Mouse (Mus musculus): ENCODE data around the gene Kcnk5. TPM values are rescaled to one million over a fixed set of nuclear protein-coding genes. Genes with fewer than 3 reads are reported as not detected.

The Kcnk5 gene
- polyA plus RNA-seq, 1 experiment from 2014 or later, result 9.1 TPM

DNA sequence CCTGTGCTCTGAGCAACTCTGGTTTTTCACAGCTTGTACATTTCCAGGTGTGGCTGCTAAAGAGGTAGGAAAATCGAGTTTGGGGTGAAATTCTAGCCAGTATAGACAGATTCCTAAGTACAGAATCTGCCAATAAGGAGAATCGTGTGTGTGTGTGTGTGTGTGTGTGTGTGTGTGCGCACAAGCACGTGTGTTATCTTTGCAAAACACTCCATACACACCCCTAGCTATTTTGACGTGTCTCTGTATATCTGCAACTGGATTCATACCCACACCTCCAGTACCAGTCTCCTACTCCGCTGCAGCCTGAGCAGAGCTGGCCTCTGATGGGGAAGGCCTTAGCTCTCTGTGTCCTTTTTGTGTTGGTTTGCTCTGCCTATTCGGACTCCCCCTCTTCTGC, 28.3 kb upstream of the Kcnk5 start:
- WGBS, result 88% methylated on average over 7 of the region's 7 CpGs
- H3K9ac ChIP-seq (ENCODE audit: low read length), result no peak overlapping the region
- ATAC-seq (ENCODE audit: insufficient read depth, low FRiP score, low TSS enrichment) (no peak), DNase-seq (ENCODE audit: low spot score) (no peak)
- H3K27me3 ChIP-seq (ENCODE audit: control insufficient read depth, insufficient read depth, low read length), result no peaks in the 10 kb centered on the region
- H3K4me3 ChIP-seq (ENCODE audit: low read depth, low read length), result no peak overlapping the region
- H3K9me3 ChIP-seq (ENCODE audit: control insufficient read depth, low read length), result no peaks in the 10 kb centered on the region
- no peak overlapping the region for H3K27ac ChIP-seq (ENCODE audit: low read depth, low read length)
- H3K4me1 ChIP-seq (ENCODE audit: control insufficient read depth, insufficient read depth, low read length), result peaks cover 5% of the 10 kb centered on the region; the same call in 1 of the 2 replicates
- no peak overlapping the region for H3K4me2 ChIP-seq (ENCODE audit: low read depth)
- no peaks in the 10 kb centered on the region for H3K36me3 ChIP-seq (ENCODE audit: control insufficient read depth, insufficient read depth, low read length)

DNA sequence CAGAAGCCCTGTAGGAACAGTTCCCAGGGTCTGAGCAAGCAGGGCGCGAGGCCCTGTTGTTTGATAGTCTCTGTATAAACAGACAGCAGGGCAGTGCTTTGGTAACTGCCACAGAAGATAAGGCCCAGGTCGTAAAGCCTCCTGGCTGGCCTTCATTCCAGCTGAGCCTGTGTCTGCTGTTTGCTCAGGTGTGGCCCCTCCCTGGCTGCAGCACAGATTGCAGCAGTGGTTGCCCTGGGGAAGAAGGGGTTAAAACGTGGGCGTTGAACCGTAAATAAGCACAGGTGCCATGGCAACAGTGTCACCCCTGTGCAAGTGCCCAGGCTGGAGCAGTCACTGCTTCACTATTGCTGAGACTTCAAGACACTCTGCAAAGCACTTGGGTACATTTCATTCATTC, 26.8 kb upstream of the Kcnk5 start:
- Histone ChIP-seq H3K36me3 (ENCODE audit: control insufficient read depth, insufficient read depth, low read length) (no peaks in the 10 kb centered on the region), H3K27ac (ENCODE audit: low read depth, low read length) (no peak overlapping the region), H3K9me3 (ENCODE audit: control insufficient read depth, low read length) (no peaks in the 10 kb centered on the region), H3K4me2 (ENCODE audit: low read depth) (no peak overlapping the region), H3K4me3 (ENCODE audit: low read depth, low read length) (no peak overlapping the region), H3K4me1 (ENCODE audit: control insufficient read depth, insufficient read depth, low read length) (peaks cover 5% of the 10 kb centered on the region; the same call in 1 of the 2 replicates), H3K9ac (ENCODE audit: low read length) (no peak overlapping the region), H3K27me3 (ENCODE audit: control insufficient read depth, insufficient read depth, low read length) (no peaks in the 10 kb centered on the region)
- DNase-seq (ENCODE audit: low spot score) (peak; percentile 51), ATAC-seq (ENCODE audit: insufficient read depth, low FRiP score, low TSS enrichment) (0 out of 2 replicates have a peak, but pooled peaks have one; percentile 35)
- WGBS, result 15% methylated on average over 6 of the region's 6 CpGs

DNA sequence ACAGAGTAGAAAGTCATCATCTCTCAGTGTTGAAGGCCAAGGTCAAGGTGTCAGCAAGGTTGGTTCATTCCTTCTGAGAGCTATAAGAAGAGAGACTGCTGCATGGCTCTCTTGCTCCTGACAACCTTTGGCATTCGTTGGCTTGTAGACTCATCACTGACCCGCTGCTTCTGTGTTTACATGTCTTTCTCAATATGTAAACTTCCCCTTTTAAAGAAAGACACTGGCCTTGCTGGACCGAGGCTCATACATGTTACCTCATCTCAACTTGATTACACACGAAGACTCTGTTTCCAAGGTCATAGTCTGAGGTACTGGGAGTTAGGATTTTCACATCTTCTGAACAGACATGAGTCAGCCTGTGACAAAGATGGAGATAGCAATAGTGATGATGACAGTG, 24.1 kb upstream of the Kcnk5 start:
- Histone ChIP-seq H3K27ac (ENCODE audit: low read depth, low read length) (no peak overlapping the region), H3K27me3 (ENCODE audit: control insufficient read depth, insufficient read depth, low read length) (no peaks in the 10 kb centered on the region), H3K9me3 (ENCODE audit: control insufficient read depth, low read length) (no peaks in the 10 kb centered on the region), H3K9ac (ENCODE audit: low read length) (no peak overlapping the region), H3K36me3 (ENCODE audit: control insufficient read depth, insufficient read depth, low read length) (no peaks in the 10 kb centered on the region), H3K4me2 (ENCODE audit: low read depth) (no peak overlapping the region), H3K4me1 (ENCODE audit: control insufficient read depth, insufficient read depth, low read length) (peaks cover 5% of the 10 kb centered on the region; the same call in 1 of the 2 replicates), H3K4me3 (ENCODE audit: low read depth, low read length) (no peak overlapping the region)
- DNase-seq (ENCODE audit: low spot score) (no peak), ATAC-seq (ENCODE audit: insufficient read depth, low FRiP score, low TSS enrichment) (no peak)
- 87% methylated on average over 4 of the region's 4 CpGs for WGBS

DNA sequence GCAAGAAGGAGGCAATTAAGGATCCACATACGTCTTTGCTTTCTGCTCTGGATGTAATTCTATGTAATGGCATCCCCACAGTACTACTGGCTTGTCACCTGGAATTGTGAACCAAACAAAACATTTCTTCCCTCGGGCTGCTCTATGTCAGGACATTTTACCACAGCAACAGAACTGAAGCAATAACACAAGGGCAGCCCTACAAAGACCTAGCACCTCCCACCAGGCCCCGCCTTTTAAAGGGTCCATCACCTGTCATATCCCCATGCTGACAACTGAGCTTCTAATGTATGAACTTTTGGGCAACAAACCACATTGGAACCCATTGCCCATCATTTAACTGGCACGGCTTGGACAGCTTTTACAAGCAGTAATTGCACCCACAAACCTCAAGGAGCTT, 21.7 kb upstream of the Kcnk5 start:
- H3K27me3 ChIP-seq (ENCODE audit: control insufficient read depth, insufficient read depth, low read length), result no peaks in the 10 kb centered on the region
- DNase-seq (ENCODE audit: low spot score) (no peak), ATAC-seq (ENCODE audit: insufficient read depth, low FRiP score, low TSS enrichment) (no peak)
- no peak overlapping the region for H3K4me3 ChIP-seq (ENCODE audit: low read depth, low read length)
- H3K4me2 ChIP-seq (ENCODE audit: low read depth), result no peak overlapping the region
- H3K27ac ChIP-seq (ENCODE audit: low read depth, low read length), result no peak overlapping the region
- peaks cover 2% of the 10 kb centered on the region; the same call in 1 of the 2 replicates for H3K4me1 ChIP-seq (ENCODE audit: control insufficient read depth, insufficient read depth, low read length)
- WGBS, result 58% methylated on average over 4 of the region's 4 CpGs
- no peaks in the 10 kb centered on the region for H3K36me3 ChIP-seq (ENCODE audit: control insufficient read depth, insufficient read depth, low read length)
- H3K9me3 ChIP-seq (ENCODE audit: control insufficient read depth, low read length), result no peaks in the 10 kb centered on the region
- no peak overlapping the region for H3K9ac ChIP-seq (ENCODE audit: low read length)

DNA sequence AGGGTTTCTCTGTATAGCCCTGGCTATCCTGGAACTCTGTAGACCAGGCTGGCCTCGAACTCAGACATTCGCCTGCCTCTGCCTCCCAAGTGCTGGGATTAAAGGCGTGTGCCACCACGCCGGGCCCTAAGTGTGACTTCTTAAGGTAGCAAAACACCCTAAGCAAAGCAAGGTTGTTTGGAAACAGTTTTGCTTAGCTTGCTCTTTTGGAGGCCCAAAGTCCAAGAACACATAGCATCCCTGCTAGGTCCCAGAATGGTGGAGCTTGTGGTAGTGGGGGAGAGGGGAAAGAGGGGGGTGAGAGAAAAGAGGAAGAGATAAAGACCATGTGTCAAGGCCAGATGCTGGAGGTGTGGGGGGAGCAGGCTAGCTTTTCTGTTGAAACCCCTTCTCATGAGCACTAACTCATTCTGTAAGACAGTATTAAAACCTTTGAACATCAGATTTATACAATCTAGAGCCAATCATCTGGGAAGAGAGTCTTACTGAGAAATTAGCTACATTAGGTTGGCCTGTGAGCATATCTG, 21.1 kb upstream of the Kcnk5 start:
- DNase-seq (ENCODE audit: low spot score) (no peak), ATAC-seq (ENCODE audit: insufficient read depth, low FRiP score, low TSS enrichment) (no peak)
- H3K27ac ChIP-seq (ENCODE audit: low read depth, low read length), result no peak overlapping the region
- no peak overlapping the region for H3K4me3 ChIP-seq (ENCODE audit: low read depth, low read length)
- H3K36me3 ChIP-seq (ENCODE audit: control insufficient read depth, insufficient read depth, low read length), result no peaks in the 10 kb centered on the region
- no peaks in the 10 kb centered on the region for H3K4me1 ChIP-seq (ENCODE audit: control insufficient read depth, insufficient read depth, low read length)
- WGBS, result 95% methylated on average over 5 of the region's 5 CpGs
- H3K9me3 ChIP-seq (ENCODE audit: control insufficient read depth, low read length), result no peaks in the 10 kb centered on the region
- no peak overlapping the region for H3K4me2 ChIP-seq (ENCODE audit: low read depth)
- no peak overlapping the region for H3K9ac ChIP-seq (ENCODE audit: low read length)
- no peaks in the 10 kb centered on the region for H3K27me3 ChIP-seq (ENCODE audit: control insufficient read depth, insufficient read depth, low read length)

DNA sequence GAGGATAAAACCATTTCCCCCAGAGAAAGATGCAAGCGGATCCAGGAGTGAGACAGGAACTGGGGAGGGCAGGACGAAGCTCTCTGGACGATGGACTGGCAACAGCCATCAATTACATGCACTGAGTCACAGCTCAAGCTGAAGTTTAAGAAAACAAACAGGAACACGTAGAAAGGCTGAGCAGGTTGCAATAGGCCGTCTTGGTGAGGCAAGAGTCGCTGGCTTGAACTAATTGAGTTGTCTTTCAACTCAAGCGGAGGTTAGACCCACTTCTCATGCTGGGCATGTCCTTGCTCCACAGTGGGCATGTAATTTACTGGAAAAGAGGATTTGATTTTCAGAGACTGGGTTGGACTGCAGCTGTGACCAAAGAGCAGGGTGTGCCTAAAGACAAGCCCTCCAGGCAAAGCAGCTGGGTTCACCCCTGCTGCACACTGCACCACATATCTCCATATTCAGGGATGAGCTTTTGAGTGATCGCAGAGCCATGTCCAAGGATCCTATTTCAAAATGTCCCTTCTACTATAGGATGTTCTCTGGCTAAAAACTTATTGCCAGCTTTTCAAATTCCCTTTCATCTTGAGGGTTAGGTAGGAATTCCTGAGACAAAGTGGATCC, 19.6 kb upstream of the Kcnk5 start:
- ATAC-seq (ENCODE audit: insufficient read depth, low FRiP score, low TSS enrichment), result no peak
- Histone ChIP-seq H3K4me1 (ENCODE audit: control insufficient read depth, insufficient read depth, low read length) (no peaks in the 10 kb centered on the region), H3K27ac (ENCODE audit: low read depth, low read length) (no peak overlapping the region), H3K9me3 (ENCODE audit: control insufficient read depth, low read length) (no peaks in the 10 kb centered on the region), H3K4me3 (ENCODE audit: low read depth, low read length) (no peak overlapping the region), H3K4me2 (ENCODE audit: low read depth) (no peak overlapping the region), H3K9ac (ENCODE audit: low read length) (no peak overlapping the region), H3K27me3 (ENCODE audit: control insufficient read depth, insufficient read depth, low read length) (no peaks in the 10 kb centered on the region), H3K36me3 (ENCODE audit: control insufficient read depth, insufficient read depth, low read length) (no peaks in the 10 kb centered on the region)
- WGBS, result 51% methylated on average over 8 of the region's 8 CpGs
- no peak for DNase-seq (ENCODE audit: low spot score)

DNA sequence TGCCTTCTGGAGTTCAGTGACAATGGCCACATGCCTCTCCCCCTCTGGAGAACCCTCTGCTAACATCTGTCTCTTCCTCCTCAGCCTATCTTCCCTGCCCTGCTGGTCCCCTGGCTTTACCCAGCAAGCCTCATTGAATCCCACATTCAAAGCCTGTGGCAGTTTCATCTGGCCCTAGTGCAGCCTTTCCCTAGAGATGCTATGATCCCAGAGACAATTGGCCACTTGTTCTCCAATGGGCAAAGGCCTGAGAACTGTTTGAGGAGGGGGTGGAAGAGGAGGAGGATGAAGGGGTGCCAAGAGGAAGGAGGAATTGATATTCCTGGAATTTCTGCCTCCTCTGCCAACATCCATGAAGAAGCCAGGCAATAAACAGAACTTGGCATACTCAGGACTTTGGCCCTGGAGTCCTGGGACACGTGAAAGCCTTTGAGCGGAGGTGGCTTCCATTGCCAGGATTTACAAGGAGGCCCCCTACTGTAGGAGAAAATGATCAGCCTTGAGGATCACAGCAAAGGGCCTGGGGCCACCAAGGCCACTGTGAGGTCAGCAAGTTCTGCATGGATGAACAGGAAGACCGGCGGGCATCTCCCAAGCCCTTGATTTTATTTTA, 11.6 kb upstream of the Kcnk5 start:
- Histone ChIP-seq H3K27ac (ENCODE audit: low read depth, low read length) (no peak overlapping the region), H3K27me3 (ENCODE audit: control insufficient read depth, insufficient read depth, low read length) (no peaks in the 10 kb centered on the region), H3K4me3 (ENCODE audit: low read depth, low read length) (no peak overlapping the region), H3K4me2 (ENCODE audit: low read depth) (no peak overlapping the region), H3K9me3 (ENCODE audit: control insufficient read depth, low read length) (no peaks in the 10 kb centered on the region), H3K9ac (ENCODE audit: low read length) (no peak overlapping the region), H3K4me1 (ENCODE audit: control insufficient read depth, insufficient read depth, low read length) (no peaks in the 10 kb centered on the region), H3K36me3 (ENCODE audit: control insufficient read depth, insufficient read depth, low read length) (no peaks in the 10 kb centered on the region)
- WGBS, result 81% methylated on average over 4 of the region's 4 CpGs
- DNase-seq (ENCODE audit: low spot score) (no peak), ATAC-seq (ENCODE audit: insufficient read depth, low FRiP score, low TSS enrichment) (no peak)

DNA sequence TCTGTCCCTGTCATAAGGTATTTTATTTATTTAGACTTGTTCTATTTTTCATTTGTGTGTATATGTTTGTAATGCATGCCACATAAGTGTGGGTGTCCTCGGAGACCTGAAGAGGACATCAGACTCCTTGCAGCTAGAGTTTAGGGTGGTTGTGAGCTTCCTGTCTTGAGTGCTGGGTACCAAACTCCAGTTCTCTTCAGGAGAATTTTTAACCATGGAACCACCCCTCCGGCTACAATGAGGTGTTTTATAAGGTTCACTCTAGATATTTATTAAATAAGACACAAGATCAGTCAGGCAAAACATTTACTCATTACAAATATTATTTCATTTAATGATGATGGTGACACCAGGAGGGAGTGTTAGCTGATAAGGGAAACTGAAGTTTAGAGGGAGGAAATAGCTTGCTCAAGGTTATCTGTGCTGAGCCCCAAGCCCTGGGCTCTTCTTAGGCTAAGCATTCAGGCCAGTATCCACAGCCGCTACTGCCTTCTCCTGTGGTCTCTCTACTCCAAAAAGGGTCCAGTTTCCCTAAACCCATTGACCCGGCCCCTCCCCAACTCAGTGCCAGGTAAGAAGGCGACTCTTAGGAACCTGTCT, 9.6 kb upstream of the Kcnk5 start:
- 91% methylated on average over 5 of the region's 5 CpGs for WGBS
- no peak for ATAC-seq (ENCODE audit: insufficient read depth, low FRiP score, low TSS enrichment)
- H3K27me3 ChIP-seq (ENCODE audit: control insufficient read depth, insufficient read depth, low read length), result no peaks in the 10 kb centered on the region

DNA sequence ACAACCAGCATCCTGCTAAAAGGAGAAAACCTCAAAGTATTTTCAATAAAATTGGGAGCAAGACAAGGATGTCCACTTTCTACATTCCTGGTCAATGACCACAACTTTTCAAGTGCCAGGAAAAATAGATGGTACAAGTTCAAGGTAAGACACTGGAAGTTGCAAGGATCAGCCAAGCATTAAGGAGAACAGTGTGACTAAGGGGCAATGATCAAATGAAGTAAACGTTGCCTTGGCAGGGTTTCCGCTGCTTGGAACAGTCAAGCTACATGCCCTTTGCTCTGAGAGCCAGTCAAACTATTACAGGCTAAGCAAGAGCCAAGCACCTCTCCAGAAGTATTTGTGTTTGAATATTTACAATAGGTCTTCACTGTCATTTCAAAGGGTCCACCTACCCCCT, 8.1 kb upstream of the Kcnk5 start:
- WGBS, result 86% methylated on average over 2 of the region's 2 CpGs
- no peak for DNase-seq (ENCODE audit: low spot score)
- no peak for ATAC-seq (ENCODE audit: insufficient read depth, low FRiP score, low TSS enrichment)

More for the DNA sequence above, 9.6 kb upstream of the Kcnk5 start:
- no peak overlapping the region for H3K4me3 ChIP-seq (ENCODE audit: low read depth, low read length)
- H3K36me3 ChIP-seq (ENCODE audit: control insufficient read depth, insufficient read depth, low read length), result no peaks in the 10 kb centered on the region
- H3K9me3 ChIP-seq (ENCODE audit: control insufficient read depth, low read length), result no peaks in the 10 kb centered on the region
- H3K9ac ChIP-seq (ENCODE audit: low read length), result no peak overlapping the region
- H3K4me2 ChIP-seq (ENCODE audit: low read depth), result no peak overlapping the region
- no peaks in the 10 kb centered on the region for H3K4me1 ChIP-seq (ENCODE audit: control insufficient read depth, insufficient read depth, low read length)
- no peak overlapping the region for H3K27ac ChIP-seq (ENCODE audit: low read depth, low read length)
- no peak for DNase-seq (ENCODE audit: low spot score)

More for the DNA sequence above, 8.1 kb upstream of the Kcnk5 start:
- no peak overlapping the region for H3K27ac ChIP-seq (ENCODE audit: low read depth, low read length)
- H3K4me1 ChIP-seq (ENCODE audit: control insufficient read depth, insufficient read depth, low read length), result no peaks in the 10 kb centered on the region
- no peaks in the 10 kb centered on the region for H3K27me3 ChIP-seq (ENCODE audit: control insufficient read depth, insufficient read depth, low read length)
- no peaks in the 10 kb centered on the region for H3K9me3 ChIP-seq (ENCODE audit: control insufficient read depth, low read length)
- H3K4me2 ChIP-seq (ENCODE audit: low read depth), result no peak overlapping the region
- H3K36me3 ChIP-seq (ENCODE audit: control insufficient read depth, insufficient read depth, low read length), result no peaks in the 10 kb centered on the region
- no peak overlapping the region for H3K4me3 ChIP-seq (ENCODE audit: low read depth, low read length)
- no peak overlapping the region for H3K9ac ChIP-seq (ENCODE audit: low read length)

All from neural tube, embryonic 11.5 days (tissue).